Mouse (Mus musculus) layer of hippocampus, adult 9-10 months (tissue): ENCODE measurements around the gene Gm4353.
"Not testable (repeated sequence)": the region's sequence is repeated elsewhere in the genome, so short reads cannot be mapped to it uniquely, and the experiment has no call there.

Experiments
- DNase-seq: peaks from one replicate; pipeline ENCODE4 v3.0.0; 2022; ENCODE audit warnings: low spot score

Gm4353 gene

DNA sequence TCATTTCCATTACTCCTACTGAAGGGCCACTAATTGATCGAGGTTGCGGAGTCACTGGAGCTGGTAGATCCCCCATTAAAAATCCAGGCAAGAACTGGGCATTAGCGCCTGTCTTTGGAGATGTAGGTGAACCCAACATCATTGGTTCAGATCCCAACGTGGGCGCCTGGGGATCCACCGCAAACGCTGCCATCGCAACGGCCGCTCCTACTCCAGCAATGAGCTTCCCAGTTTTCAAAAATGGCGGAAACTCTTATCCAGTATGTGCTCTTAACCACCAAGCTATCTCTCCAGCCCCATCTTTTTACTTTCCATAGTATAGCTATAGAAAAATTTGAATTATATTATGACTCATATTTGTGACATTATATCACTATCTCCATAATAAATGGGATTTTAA is at the start of gene Gm4353:
Gm4353 (minus strand) TSS at position 270 of the 400 bp plus-strand sequence.
- not testable (repeated sequence) for DNase-seq

DNA sequence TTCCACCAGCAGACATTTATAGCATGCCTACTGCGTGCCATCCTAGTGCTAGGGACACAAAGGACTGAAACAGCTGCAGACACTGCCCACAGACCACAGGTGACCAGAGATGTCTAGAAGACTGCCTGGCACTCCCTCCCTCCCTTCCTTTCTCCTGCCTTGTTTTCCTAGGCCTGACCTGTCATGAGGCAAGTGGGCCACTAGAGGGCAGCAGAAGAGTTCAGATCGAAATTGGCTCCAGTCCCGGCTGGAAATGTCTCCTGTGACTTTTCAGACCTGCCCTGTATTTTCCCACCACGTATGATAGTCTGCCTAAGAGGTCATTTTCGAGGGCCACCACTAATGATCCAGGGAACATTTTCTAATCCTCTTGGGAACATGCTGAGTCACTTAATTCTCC is 47.6 kb upstream of the Gm4353 start:
- DNase-seq: peak; percentile 66

- no peak for DNase-seq
Measured at GRCm38 (mm10) chr7:116131390-116131789, 47.0 kb upstream of the Gm4353 start.

DNA sequence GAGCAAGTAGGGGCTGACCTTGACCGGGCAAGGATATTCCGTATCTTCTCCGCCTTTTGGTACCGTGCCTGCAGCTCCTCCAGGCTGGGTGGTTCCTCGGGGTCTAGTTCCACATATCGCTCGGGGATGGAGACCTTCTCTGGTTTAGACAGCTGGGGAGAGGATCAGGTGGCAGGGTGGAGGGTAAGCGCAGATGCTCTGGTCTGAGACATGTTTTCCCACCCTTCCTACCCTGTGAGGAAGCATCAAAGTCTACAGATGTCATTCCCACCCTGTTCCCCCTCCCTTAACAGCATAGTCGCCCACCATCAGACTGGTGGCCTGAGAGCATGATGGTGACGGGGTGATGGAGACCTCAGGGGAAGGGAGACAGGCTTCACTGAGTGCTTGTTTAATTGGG is 44.9 kb upstream of the Gm4353 start:
- DNase-seq: no peak

GRCm38 (mm10) chr7:116128286-116128685 is 43.9 kb upstream of the Gm4353 start:
- DNase-seq: no peak

GRCm38 (mm10) chr7:116127052-116127451 is 42.6 kb upstream of the Gm4353 start:
- DNase-seq: no peak

GRCm38 (mm10) chr7:116125671-116126070 is 41.2 kb upstream of the Gm4353 start:
- DNase-seq: no peak

GRCm38 (mm10) chr7:116124057-116124456 is 39.6 kb upstream of the Gm4353 start:
- DNase-seq: no peak

DNA sequence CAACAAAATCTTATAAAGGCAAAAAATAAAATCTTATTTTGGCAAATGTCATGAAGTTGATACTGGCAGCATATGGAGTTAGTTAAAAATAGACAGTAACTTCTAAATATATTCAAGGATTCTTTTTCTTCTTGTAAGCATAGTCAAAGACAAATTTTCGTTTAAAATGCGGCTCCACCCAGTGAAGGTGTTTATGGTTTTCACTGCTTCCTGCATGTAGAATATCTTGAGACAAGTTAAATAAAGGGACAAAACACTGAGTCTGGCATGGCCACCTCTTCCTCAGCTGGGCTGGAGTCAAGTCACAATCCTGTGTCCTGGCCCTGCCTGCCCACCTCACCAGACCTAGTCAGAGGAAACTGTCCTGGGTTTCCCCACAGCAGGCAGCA is 39.2 kb upstream of the Gm4353 start:
- DNase-seq: no peak

- DNase-seq: no peak
Measured at GRCm38 (mm10) chr7:116122981-116123596, 38.7 kb upstream of the Gm4353 start.

DNA sequence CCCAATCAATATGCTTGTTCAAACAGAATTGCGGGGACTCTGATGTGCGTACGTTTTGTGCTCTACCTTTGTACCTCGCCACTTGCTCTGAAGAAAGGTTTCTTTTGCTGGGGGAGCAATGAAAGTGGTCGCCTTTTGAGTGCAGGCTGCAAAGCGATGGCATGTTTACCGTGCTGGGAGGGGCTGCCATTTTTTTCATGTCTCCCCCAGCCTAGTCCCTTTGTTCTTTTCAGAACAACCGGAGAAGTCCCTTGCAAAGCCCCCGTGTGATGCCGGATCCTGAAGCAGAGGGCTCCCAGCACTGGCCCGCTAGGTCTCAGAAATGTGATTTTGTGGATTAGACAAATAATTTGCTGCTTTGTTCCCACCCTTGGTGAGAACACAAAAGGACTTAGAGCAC is 36.8 kb upstream of the Gm4353 start:
- no peak for DNase-seq

GRCm38 (mm10) chr7:116120737-116121136 is 36.3 kb upstream of the Gm4353 start:
- no peak for DNase-seq

GRCm38 (mm10) chr7:116119306-116119857 is 34.9 kb upstream of the Gm4353 start:
- DNase-seq: no peak

DNA sequence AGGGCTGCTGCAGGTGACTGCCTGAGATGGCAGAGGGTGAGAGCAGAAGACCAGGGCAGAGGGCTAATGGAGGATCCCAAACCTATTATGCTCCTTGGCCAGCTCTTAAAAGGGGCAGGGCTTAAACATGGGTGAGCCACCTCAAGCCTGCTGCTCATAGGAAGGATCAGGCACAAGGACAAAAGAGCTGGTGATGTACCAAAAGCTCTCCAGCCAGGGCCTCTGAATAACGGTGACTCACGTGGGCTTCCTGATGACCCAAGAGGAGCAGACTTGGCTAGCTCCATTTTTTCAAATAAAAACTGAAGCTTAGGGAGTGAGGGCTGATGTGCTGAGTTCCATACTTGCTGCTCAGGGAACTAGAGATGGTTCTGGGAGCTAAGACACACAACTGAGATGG is 31.6 kb upstream of the Gm4353 start:
- DNase-seq: no peak

- DNase-seq: no peak
Measured at GRCm38 (mm10) chr7:116115216-116115930, 30.9 kb upstream of the Gm4353 start.

DNA sequence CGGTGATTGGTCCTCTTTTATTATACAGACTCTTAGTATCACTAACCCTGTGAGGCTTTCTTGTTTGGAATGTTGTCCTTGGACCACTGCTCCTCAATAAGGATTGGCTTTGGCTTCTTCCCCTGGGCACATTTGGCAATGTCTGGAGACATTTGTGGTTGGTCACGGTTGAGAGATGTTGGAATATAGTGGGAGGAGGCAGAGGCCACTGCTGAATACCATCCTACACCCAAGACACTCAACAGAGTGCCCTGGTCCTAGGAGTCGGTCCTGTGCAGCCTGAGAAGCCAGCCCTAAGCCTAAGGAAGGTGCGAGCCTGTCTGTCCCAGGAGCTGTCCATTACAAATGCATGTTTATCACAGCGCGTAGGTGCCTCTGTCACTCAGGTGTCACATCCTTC is 27.1 kb upstream of the Gm4353 start:
- no peak for DNase-seq

- no peak for DNase-seq
Measured at GRCm38 (mm10) chr7:116110661-116111060, 26.2 kb upstream of the Gm4353 start.

DNA sequence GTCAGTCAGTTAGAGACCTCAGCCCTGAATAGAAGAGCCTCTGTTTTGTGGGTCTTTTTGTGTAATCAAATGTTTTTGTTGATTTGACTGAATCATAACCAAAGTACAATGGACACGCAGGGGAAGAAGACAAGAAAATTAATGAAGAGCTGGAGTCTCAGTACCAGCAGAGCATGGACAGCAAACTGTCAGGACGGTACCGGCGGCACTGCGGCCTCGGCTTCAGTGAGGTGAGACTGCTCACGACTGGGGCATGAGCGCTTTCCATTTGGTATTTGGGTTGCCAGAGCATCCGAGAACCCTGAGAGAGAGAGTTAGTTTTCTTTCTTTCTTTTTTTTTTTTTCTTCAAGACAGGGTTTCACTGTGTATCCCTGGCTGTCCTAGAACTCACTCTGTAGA is 18.7 kb upstream of the Gm4353 start:
- no peak for DNase-seq

GRCm38 (mm10) chr7:116099952-116100528 is 15.6 kb upstream of the Gm4353 start:
- no peak for DNase-seq

DNA sequence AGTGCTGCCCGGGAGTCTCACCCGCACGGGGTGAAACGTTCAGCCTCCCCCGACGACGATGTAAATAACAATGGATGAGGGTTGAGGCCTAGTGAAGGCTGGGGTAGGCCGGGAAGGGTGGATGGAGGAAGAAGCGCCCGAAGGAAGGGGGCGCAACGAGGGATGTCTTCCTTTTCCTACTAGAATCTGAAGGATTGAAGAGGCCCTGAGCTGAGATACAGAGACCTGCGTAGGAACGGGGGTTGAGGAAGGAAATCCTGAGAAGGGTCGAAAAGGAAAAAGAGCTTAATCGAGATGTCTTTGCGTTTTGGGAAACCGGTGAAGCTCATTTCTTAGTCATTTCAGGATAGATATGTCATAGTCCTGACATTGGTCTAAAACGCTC is 9.0 kb upstream of the Gm4353 start:
- no peak for DNase-seq

DNA sequence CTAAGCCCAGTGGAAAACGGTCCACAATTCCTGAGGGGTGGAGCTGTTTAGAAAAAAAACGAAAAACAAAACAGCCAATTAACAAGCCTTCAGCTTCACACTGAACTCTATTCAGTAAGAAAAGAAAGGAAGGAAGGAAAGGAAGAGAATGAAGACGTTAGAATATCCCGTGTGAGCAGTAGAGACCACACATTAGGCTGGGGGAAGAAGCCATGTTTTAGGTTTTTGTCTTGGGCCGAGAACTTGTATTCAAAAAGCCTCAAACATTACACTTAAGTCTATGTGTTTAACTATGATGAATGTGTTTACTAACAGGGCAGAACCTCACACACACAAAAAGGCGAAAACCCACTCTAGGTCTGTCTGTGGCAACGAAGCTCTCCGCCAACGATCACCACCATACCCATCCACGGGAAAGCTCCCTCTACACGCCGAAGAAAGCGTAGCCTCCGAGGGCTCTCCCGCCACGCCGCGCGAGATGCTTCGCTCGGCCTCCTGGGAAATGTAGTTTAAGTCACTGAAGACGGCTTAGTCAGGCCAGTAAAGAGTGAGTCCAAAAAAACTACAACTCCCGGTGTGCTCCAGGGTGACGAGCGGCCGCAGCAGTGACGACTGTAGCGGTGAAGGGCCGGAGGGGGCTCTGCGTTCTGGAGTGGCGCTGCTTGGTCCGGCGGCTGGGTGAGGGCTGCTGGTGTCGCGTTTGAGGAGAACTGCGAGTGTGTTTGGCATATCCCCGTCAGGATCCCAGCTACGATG is 8.5 kb upstream of the Gm4353 start:
- peak; percentile 91 for DNase-seq

DNA sequence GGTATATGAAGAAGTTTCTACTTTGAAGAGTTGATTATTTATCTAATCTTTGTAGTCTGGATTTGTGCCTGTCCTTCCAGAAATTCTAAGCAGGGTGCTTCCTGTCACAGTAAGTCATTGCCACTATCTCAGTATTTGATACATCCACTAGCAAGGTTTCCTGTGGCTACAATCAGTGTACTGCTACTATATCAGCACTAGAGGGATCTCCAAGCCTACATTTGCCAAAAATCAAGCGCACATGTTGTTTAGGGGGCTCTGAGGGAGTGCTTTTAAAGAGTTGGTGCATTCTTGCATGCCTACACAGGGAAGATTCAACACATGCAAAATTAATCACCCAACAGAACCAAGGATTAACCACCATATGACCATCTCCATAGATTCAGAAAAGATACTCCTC is 23.7 kb downstream of the Gm4353 start:
- DNase-seq: no peak
